In the genomic region with DNA sequence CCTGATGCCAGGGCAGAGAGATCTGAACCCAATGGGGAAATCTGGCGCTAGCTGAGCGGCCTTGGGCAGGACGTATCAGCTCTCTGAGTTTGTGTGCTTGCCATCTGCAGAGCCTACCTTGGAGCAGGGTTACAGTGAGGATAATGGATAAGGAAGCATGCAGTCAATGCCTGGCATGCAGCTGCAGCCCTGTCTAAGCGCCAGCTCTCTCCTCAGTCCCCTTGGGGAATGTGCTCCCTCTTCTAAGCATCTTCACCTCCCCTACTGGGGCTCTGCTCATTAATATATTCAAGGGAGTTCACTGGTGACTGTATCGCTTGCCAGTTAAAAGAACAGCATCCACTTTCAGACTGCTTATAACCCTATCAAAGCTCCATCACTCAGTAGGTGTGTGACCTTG, we compare ENCODE assay signal across 16 mouse cellular contexts. TPM values are rescaled to one million over a fixed set of nuclear protein-coding genes. Genes with fewer than 3 reads are reported as not detected.
DNase-seq lines count a peak whose midpoint lies in the region; ATAC-seq and TF ChIP-seq lines count a peak whose summit lies in the region.
"Had no signal": no experiment of that assay in that cellular context is flagged by ENCODE, and none has a peak within 500 bp of the region (broad histone marks: within the 10 kb centered on the region; RNA-seq: fewer than 3 reads in every experiment).

No protein-coding gene starts in this region.

- H3K4me3 ChIP-seq in heart, postnatal 0 days (ENCODE audit: low read depth, low read length) = no peak overlapping the region
- H3K4me3 ChIP-seq in hindbrain, embryonic 14.5 days (replicated peaks; ENCODE audit: low read length) = no peak overlapping the region
- H3K4me3 ChIP-seq: limb, embryonic 15.5 days had no signal

- H3K9me3 ChIP-seq in heart, postnatal 0 days (replicated peaks; ENCODE audit: control insufficient read depth, low read length) = no peaks in the 10 kb centered on the region
- no peaks in the 10 kb centered on the region for H3K9me3 ChIP-seq in hindbrain, embryonic 14.5 days (ENCODE audit: control insufficient read depth, low read length)
- H3K9me3 ChIP-seq: limb, embryonic 15.5 days had no signal

- DNase-seq in adrenal gland, postnatal 10 days = peak; percentile 8
- DNase-seq in adrenal gland, adult 18-20 months (ENCODE audit: low spot score in 2 of 2) = no peak
- no peak for DNase-seq in heart, postnatal 0 days (ENCODE audit: low spot score)
- DNase-seq in heart, postnatal 4 days = no peak
- DNase-seq in MN1 (ENCODE audit: low spot score) = peak; percentile 69
- DNase-seq in hindbrain, embryonic 14.5 days (ENCODE audit: low spot score) = no peak
- DNase-seq in lung, postnatal 4 days = no peak
- DNase-seq in frontal cortex, postnatal 10 days (ENCODE audit: low spot score in 2 of 2) = no peak
- DNase-seq: cerebellum, adult 11 months; heart, postnatal 14 days; kidney, postnatal 10 days; layer of hippocampus, postnatal 36 days; lung, postnatal 36 days had no signal

- no peak for TF ChIP-seq EP300 in heart, postnatal 0 days (IDR thresholded peaks at IDR 0.05; ENCODE audit: low read depth)

- WGBS in heart, postnatal 0 days = 36% methylated on average over 5 of the region's 5 CpGs
- WGBS in hindbrain, embryonic 14.5 days = 30% methylated on average over 5 of the region's 5 CpGs

- peaks cover 13% of the 10 kb centered on the region for H3K4me1 ChIP-seq in heart, postnatal 0 days (ENCODE audit: control insufficient read depth, insufficient read depth)
- peaks cover 32% of the 10 kb centered on the region for H3K4me1 ChIP-seq in hindbrain, embryonic 14.5 days (replicated peaks; ENCODE audit: control insufficient read depth, insufficient read depth, low read length)

- H3K4me2 ChIP-seq in heart, postnatal 0 days (ENCODE audit: low read depth, low read length) = no peak overlapping the region
- no peak overlapping the region for H3K4me2 ChIP-seq in hindbrain, embryonic 14.5 days (replicated peaks)
- H3K4me2 ChIP-seq: limb, embryonic 15.5 days had no signal

- TF ChIP-seq CTCF in heart, postnatal 0 days (IDR thresholded peaks at IDR 0.05; ENCODE audit: low read depth) = no peak

- H3K27me3 ChIP-seq in heart, postnatal 0 days (ENCODE audit: control insufficient read depth, insufficient read depth, low read length) = no peaks in the 10 kb centered on the region
- H3K27me3 ChIP-seq in hindbrain, embryonic 14.5 days (ENCODE audit: control insufficient read depth, insufficient read depth, low read length) = no peaks in the 10 kb centered on the region
- H3K27me3 ChIP-seq: limb, embryonic 15.5 days had no signal

- peak; percentile 39; the same call in 1 of the 2 replicates for ATAC-seq in heart, postnatal 0 days (ENCODE audit: insufficient read depth, low read depth)
- ATAC-seq in hindbrain, embryonic 14.5 days (ENCODE audit: low FRiP score) = peak; percentile 62
- ATAC-seq: activated CD4-positive, CD25-positive, alpha-beta regulatory T cell, adult 4 months had no signal

- no peak overlapping the region for H3K9ac ChIP-seq in heart, postnatal 0 days (replicated peaks; ENCODE audit: low read depth, low read length)
- H3K9ac ChIP-seq in hindbrain, embryonic 14.5 days = no peak overlapping the region
- H3K9ac ChIP-seq: limb, embryonic 15.5 days had no signal

- no peak overlapping the region for H3K27ac ChIP-seq in heart, postnatal 0 days (ENCODE audit: low read depth)
- H3K27ac ChIP-seq in hindbrain, embryonic 14.5 days = peak overlapping the region; percentile 68
- H3K27ac ChIP-seq: limb, embryonic 15.5 days; stomach, postnatal 0 days had no signal

- H3K36me3 ChIP-seq in heart, postnatal 0 days (replicated peaks; ENCODE audit: control insufficient read depth, insufficient read depth, low read length) = no peaks in the 10 kb centered on the region
- H3K36me3 ChIP-seq in hindbrain, embryonic 14.5 days (replicated peaks; ENCODE audit: control insufficient read depth, insufficient read depth) = no peaks in the 10 kb centered on the region
- H3K36me3 ChIP-seq: limb, embryonic 15.5 days had no signal

RNA-seq across cellular contexts. Expression of a gene that starts 29.7 kb away (rescaled TPM):
- total RNA-seq in adrenal gland, postnatal 10 days (2021) = under 1 TPM in 1 of 2 experiments, not detected in 1; 0.30 TPM
- total RNA-seq in adrenal gland, adult 18-20 months (2021) = not detected
- not detected in 2 replicates for total RNA-seq in heart, postnatal 0 days (2014; rRNA removed; ENCODE audit: low replicate concordance)
- polyA plus RNA-seq in heart, postnatal 0 days (2015; fragmentation: Nextera tagmentation; extraction: Ambion mirVana) = not detected in 2 replicates
- under 1 TPM in 1 of 2 experiments, not detected in 1; 0.05 TPM for total RNA-seq in heart, postnatal 4 days (2021)
- polyA plus RNA-seq in hindbrain, embryonic 14.5 days (2014; fragmentation: Nextera tagmentation; extraction: Ambion mirVana) = 2.8 and 3.5 TPM in 2 replicates
- total RNA-seq: heart, postnatal 14 days had no signal

Comparison
In these comparisons a context has a peak if more than half of its experiments do, and no peak if none do; other contexts are left out.
1. DNase-seq: peak in adrenal gland, postnatal 10 days (single experiment) and MN1 (single experiment); none in adrenal gland, adult 18-20 months (0 of 2), heart, postnatal 0 days (single experiment), heart, postnatal 4 days (single experiment), hindbrain, embryonic 14.5 days (single experiment), lung, postnatal 4 days (0 of 2) and frontal cortex, postnatal 10 days (0 of 2).